Mouse (Mus musculus) forebrain, postnatal 0 days (tissue): ENCODE data around the gene Vps45. TPM values are rescaled to one million over a fixed set of nuclear protein-coding genes. Genes with fewer than 3 reads are reported as not detected.
A peak's percentile ranks its signal among the peaks of the same experiment; 100 is the strongest.
"Not testable (repeated sequence)": the region's sequence is repeated elsewhere in the genome, so short reads cannot be mapped to it uniquely, and the experiment has no call there.

Experiments
- ATAC-seq: fragments of 200-750 bp; cut with Nextera tagmentation; 2 replicates; pipeline ENCODE4 v1.8.0; 2017; ENCODE audit warnings: mild to moderate bottlenecking, moderate library complexity
- DNase-seq: peaks from one replicate; pipeline ENCODE4 v3.0.0-alpha.2; 2015
- H3K27ac ChIP-seq: fragments of 300-500 bp; sonication (generic); 2 replicates; pipeline ENCODE4 v1.5.1; 2014; ENCODE audit warnings: low read depth, mild to moderate bottlenecking, antibody characterized with exemption, low read length, moderate library complexity, mixed read lengths
- H3K27me3 ChIP-seq: fragments of 300-500 bp; sonication (generic); 2 replicates; pipeline ENCODE4 v1.6.1; 2014; ENCODE audit warnings: mild to moderate bottlenecking, low read length, mixed read lengths; ENCODE audit not compliant: insufficient read depth
- H3K36me3 ChIP-seq: fragments of 300-500 bp; sonication (generic); 2 replicates; pipeline ENCODE4 v1.6.1; 2014; ENCODE audit warnings: mild to moderate bottlenecking, moderate library complexity; ENCODE audit not compliant: insufficient read depth
- H3K4me1 ChIP-seq: fragments of 300-500 bp; sonication (generic); 2 replicates; pipeline ENCODE4 v1.6.1; 2014; ENCODE audit warnings: antibody characterized with exemption; ENCODE audit not compliant: insufficient read depth
- H3K4me2 ChIP-seq: fragments of 300-500 bp; sonication (generic); 2 replicates; pipeline ENCODE4 v1.6.1; 2014; ENCODE audit warnings: low read depth, mild to moderate bottlenecking, moderate library complexity
- H3K4me3 ChIP-seq: fragments of 300-500 bp; sonication (generic); 2 replicates; pipeline ENCODE4 v1.5.1; 2014; ENCODE audit warnings: low read depth, low read length, mixed read lengths
- H3K9ac ChIP-seq: fragments of 300-500 bp; sonication (generic); 2 replicates; pipeline ENCODE4 v1.6.1; 2014; ENCODE audit warnings: mild to moderate bottlenecking
- H3K9me3 ChIP-seq: fragments of 300-500 bp; sonication (generic); 2 replicates; pipeline ENCODE4 v1.6.1; 2016; ENCODE audit warnings: low read length
- CTCF ChIP-seq: sonication (generic); IDR thresholded peaks from 2 replicates; pipeline ENCODE4 v1.5.1; 2016; ENCODE audit warnings: antibody characterized with exemption, control low read depth, low read depth
- WGBS: fragments of 180-500 bp; shearing (Covaris S2); extraction: QIAGEN DNeasy Blood & Tissue Kit; methylation state at CpG from one replicate; pipeline ENCODE4 v1.1.7; 2014; 5-methylcytosine and 5-hydroxymethylcytosine counted together
- polyA plus RNA-seq: library from polyadenylated mRNA; unstranded; fragments of >200 nt; fragmentation: Nextera tagmentation; extraction: Ambion mirVana; gene quantifications from 2 replicates; pipeline ENCODE4 v1.2.1, GENCODE M21; 2015
- total RNA-seq: library from RNA; depleted of rRNA; stranded (reverse); fragments of >200 nt; gene quantifications from 2 replicates; pipeline ENCODE4 v1.2.3, GENCODE M21; 2014

The Vps45 gene
- total and polyA plus RNA-seq, 2 experiments from 2014 or later, result 60.5 to 65.1 TPM

GRCm38 (mm10) chr3:95986001-95986622 is 72.2 kb downstream of the Vps45 start:
- H3K9me3 ChIP-seq, result no peaks in the 10 kb centered on the region
- H3K27ac ChIP-seq, result peak overlapping the region; percentile 90
- WGBS, result 4% methylated on average over 21 of the region's 21 CpGs
- H3K36me3 ChIP-seq, result peaks cover 39% of the 10 kb centered on the region
- H3K27me3 ChIP-seq, result no peaks in the 10 kb centered on the region
- ATAC-seq (peak; percentile 67), DNase-seq (peak; percentile 80)
- H3K4me3 ChIP-seq, result peak overlapping the region; percentile 17; the same call in 1 of the 2 replicates
- H3K4me2 ChIP-seq, result peak overlapping the region; percentile 35
- no peak for TF ChIP-seq CTCF
- H3K4me1 ChIP-seq, result peaks cover 21% of the 10 kb centered on the region
- H3K9ac ChIP-seq, result peak overlapping the region; percentile 57

GRCm38 (mm10) chr3:95985209-95986000 is 72.9 kb downstream of the Vps45 start:
- H3K4me2 ChIP-seq, result peak overlapping the region; percentile 35
- H3K27ac ChIP-seq, result peak overlapping the region; percentile 90
- H3K4me3 ChIP-seq, result no peak overlapping the region
- H3K27me3 ChIP-seq, result no peaks in the 10 kb centered on the region
- H3K9ac ChIP-seq, result peak overlapping the region; percentile 57
- peaks cover 32% of the 10 kb centered on the region for H3K36me3 ChIP-seq
- peak; percentile 86 for DNase-seq
- H3K9me3 ChIP-seq, result no peaks in the 10 kb centered on the region
- TF ChIP-seq CTCF, result no peak
- peak; percentile 96 for ATAC-seq
- 3% methylated on average over 12 of the region's 12 CpGs for WGBS
- peaks cover 21% of the 10 kb centered on the region for H3K4me1 ChIP-seq

- ATAC-seq, result no peak
- Histone ChIP-seq H3K9ac (no peak overlapping the region), H3K4me1 (peaks cover 21% of the 10 kb centered on the region), H3K27ac (no peak overlapping the region), H3K4me3 (no peak overlapping the region), H3K27me3 (no peaks in the 10 kb centered on the region), H3K4me2 (no peak overlapping the region), H3K36me3 (peaks cover 2% of the 10 kb centered on the region), H3K9me3 (no peaks in the 10 kb centered on the region)
- no peak for TF ChIP-seq CTCF
- DNase-seq, result no peak
- WGBS, result 87% methylated on average over 4 of the region's 4 CpGs
Observed at GRCm38 (mm10) chr3:95982129-95982528, 76.1 kb downstream of the Vps45 start.

DNA sequence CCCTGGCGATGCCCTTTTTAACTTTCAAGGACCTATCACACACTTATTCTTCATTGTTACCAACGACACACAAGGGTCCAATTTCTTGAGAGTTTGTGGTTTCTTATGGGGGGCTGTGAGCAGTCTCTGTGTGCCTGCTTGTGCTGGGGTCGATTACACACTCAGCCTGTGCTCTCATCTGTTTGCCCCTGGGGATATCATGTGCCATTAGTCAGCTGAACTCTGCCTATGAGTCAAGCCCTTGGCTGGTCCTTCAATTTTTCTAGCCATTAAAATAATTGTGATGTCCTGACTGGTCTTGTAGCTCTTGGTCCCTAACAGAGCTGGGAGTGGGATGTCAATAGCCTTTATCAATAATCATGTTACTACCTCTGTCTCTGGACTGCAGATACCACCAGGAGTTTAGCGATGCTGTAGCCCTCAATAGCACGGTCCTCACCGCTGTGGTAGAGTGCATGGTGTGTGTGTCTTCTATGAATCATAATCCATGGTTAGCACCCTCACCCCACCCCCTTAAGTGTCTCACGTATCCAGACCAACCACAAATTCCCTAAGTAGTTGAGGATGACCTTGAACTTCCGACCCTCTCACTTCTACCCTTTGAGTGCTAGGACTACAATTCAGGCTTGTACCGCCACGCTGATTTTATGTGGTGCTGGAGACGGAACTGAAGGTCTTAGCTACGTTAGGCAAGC is 77.8 kb downstream of the Vps45 start:
- DNase-seq, result no peak
- H3K4me2 ChIP-seq, result no peak overlapping the region
- WGBS, result 89% methylated on average over 12 of the region's 12 CpGs
- H3K4me3 ChIP-seq, result no peak overlapping the region
- TF ChIP-seq CTCF, result no peak
- no peaks in the 10 kb centered on the region for H3K9me3 ChIP-seq
- no peak for ATAC-seq
- no peak overlapping the region for H3K9ac ChIP-seq
- H3K36me3 ChIP-seq, result no peaks in the 10 kb centered on the region
- H3K27me3 ChIP-seq, result no peaks in the 10 kb centered on the region
- H3K27ac ChIP-seq, result no peak overlapping the region
- peaks cover 9% of the 10 kb centered on the region; the same call in 1 of the 2 replicates for H3K4me1 ChIP-seq

DNA sequence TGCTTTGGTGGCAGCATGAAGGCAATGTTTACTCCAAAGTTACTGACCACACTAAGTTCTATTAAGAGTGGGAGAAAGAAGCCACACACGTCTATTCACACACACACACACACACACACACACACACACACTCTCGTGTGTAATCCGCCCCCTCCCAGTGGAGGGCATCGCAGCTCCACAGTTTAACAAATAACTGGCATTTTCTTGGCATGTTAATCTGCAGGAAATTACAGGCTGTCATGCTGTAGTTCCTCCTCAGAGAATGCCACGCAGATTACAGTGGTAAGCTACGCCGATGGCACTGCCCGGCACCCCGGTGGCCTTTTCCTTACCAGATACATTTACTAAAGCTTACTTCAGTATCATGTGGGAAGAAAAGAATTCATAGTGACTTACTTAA is 80.0 kb downstream of the Vps45 start:
- Histone ChIP-seq H3K4me2 (no peak overlapping the region), H3K27me3 (no peaks in the 10 kb centered on the region), H3K4me3 (no peak overlapping the region), H3K4me1 (no peaks in the 10 kb centered on the region), H3K9ac (no peak overlapping the region; the same call in 1 of the 2 replicates), H3K9me3 (no peaks in the 10 kb centered on the region), H3K27ac (no peak overlapping the region), H3K36me3 (no peaks in the 10 kb centered on the region)
- ATAC-seq, result peak; percentile 75
- peak; percentile 31; the same call in 1 of the 2 replicates for TF ChIP-seq CTCF
- peak; percentile 49 for DNase-seq
- 37% methylated on average over 9 of the region's 9 CpGs for WGBS

DNA sequence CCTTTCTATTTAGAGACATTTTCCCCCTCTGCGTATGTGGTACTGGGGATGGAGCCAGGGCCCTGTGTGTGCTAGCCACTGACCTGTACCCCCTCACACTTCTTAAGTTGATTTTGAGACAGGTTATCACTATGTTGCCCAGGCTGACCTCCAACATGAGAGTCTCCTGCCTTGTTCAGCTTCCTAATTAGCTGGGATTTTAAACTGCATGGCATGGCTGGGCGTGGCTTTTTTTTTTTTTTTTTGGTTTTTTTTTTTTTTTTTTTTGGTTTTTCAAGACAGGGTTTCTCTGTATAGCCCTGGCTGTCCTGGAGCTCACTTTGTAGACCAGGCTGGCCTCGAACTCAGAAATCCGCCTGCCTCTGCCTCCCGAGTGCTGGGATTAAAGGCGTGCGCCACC is 80.7 kb downstream of the Vps45 start:
- not testable (repeated sequence) for H3K27ac ChIP-seq, H3K4me1 ChIP-seq, H3K4me3 ChIP-seq, ATAC-seq, DNase-seq, H3K4me2 ChIP-seq, H3K9ac ChIP-seq, H3K27me3 ChIP-seq, H3K9me3 ChIP-seq, H3K36me3 ChIP-seq
- WGBS, result 89% methylated on average over 5 of the region's 7 CpGs

- Histone ChIP-seq H3K27ac (no peak overlapping the region), H3K4me2 (no peak overlapping the region), H3K4me3 (no peak overlapping the region), H3K4me1 (peaks cover 6% of the 10 kb centered on the region; the same call in 1 of the 2 replicates), H3K9ac (no peak overlapping the region), H3K36me3 (no peaks in the 10 kb centered on the region), H3K9me3 (no peaks in the 10 kb centered on the region), H3K27me3 (no peaks in the 10 kb centered on the region)
- no peak for DNase-seq
- 64% methylated on average over 3 of the region's 3 CpGs for WGBS
- ATAC-seq, result no peak
- no peak for TF ChIP-seq CTCF
Observed at GRCm38 (mm10) chr3:95977079-95977478, 81.2 kb downstream of the Vps45 start.
